Mouse (Mus musculus): Measurements from ENCODE around the gene Jade1.

The Jade1 gene

GRCm38 (mm10) chr3:41555491-41556381 lies at the start of gene Jade1:
Gene Jade1, plus strand, starts transcription at chr3:41555731.
- no peak for DNase-seq (ENCODE audit: low spot score in 2 of 2)

DNA sequence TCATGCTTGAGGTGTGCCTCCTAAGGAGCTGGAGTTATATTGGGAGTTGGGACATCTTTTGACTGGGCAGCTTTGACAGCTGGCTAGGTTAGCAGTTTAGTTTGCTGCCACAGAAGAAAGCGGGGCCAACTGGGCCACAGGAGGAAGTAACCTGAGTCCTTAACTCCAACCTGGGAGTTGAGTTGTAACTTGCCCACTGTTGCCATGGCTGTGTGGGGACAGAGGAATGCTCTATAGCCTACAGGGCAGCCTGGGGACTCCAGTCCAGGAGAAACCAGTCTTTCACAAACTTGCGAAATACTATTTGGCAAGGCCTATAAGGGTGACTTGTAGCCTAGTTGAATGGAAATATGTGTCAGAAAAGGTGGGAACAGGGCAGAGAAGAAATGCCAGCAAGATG lies 46.1 kb upstream of the Jade1 start:
- no peak for DNase-seq (ENCODE audit: low spot score in 2 of 2)

- no peak for DNase-seq (ENCODE audit: low spot score in 2 of 2)
Observed at GRCm38 (mm10) chr3:41510191-41510590, 45.3 kb upstream of the Jade1 start.

GRCm38 (mm10) chr3:41510750-41511149 lies 44.8 kb upstream of the Jade1 start:
- no peak for DNase-seq (ENCODE audit: low spot score in 2 of 2)

DNA sequence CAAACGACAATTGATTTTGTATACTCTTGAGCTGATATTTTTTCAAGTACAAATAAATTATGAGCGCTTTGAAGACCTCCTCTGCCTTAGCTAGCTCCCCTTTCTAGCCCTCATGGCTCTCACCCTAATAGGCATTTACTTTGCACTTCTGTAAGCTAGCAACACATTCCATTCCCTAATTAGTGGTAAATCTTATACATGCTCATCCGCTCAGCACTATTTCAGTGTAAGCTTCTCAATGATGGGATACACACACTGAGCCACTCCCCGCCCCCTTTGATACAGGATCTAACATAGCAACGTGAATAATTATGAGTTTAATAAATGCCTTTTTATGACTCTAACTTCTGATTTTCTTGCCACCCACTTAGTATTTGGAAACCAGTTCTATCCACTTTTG lies 41.5 kb upstream of the Jade1 start:
- DNase-seq (ENCODE audit: low spot score in 2 of 2) = no peak

- DNase-seq (ENCODE audit: low spot score in 2 of 2) = no peak
Observed at GRCm38 (mm10) chr3:41514683-41515305, 40.7 kb upstream of the Jade1 start.

DNA sequence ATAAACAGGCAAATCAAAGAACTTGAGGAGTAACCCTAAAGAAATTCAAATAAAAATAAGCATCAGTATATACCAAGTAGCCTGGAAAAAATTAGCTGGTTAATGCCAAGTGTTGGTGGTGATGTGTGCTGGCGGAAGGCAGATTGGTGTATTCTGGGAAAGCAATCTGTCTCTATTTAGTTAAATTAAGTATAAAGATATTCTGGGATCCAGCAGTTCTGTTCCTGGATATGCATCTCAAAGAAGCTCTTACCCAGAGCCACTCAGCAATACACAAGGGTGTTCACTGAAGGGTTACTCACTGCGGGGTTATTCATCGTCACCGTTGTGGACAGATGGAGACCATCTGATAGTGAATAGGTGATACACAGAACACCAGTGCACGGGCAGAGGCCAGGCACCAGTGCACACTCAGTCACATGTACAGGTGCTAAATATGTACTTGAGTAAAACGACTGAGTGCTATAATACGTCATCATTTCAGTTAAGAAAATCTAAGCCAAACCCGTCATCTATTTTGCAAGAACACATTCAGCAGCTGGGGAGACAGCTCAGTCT lies 38.5 kb upstream of the Jade1 start:
- DNase-seq (ENCODE audit: low spot score in 2 of 2) = no peak

DNA sequence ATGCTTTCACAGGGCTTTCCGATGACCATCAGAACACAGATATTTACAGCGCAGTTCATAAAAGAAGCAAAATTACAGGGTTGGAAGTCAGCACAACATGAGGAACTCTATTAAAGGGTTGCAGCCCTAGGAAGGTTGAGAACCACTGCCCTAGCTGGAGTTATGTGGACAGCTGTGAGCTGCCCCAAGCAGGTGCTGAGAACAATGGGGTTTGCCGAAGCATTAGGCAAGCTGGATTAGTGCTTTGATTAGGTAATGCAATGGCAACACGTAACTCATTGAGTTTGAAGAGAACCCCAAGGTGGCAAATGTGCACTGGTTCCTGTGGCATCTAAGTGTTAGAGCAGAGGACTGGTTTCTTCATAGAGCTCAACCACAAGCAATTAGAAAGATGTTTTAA lies 34.6 kb upstream of the Jade1 start:
- DNase-seq (ENCODE audit: low spot score in 2 of 2) = no peak

- DNase-seq (ENCODE audit: low spot score in 2 of 2) = no peak
Observed at GRCm38 (mm10) chr3:41521733-41522132, 33.8 kb upstream of the Jade1 start.

GRCm38 (mm10) chr3:41522226-41523005 lies 33.1 kb upstream of the Jade1 start:
- DNase-seq (ENCODE audit: low spot score in 2 of 2) = no peak

GRCm38 (mm10) chr3:41523006-41523375 lies 32.5 kb upstream of the Jade1 start:
- no peak for DNase-seq (ENCODE audit: low spot score in 2 of 2)

DNA sequence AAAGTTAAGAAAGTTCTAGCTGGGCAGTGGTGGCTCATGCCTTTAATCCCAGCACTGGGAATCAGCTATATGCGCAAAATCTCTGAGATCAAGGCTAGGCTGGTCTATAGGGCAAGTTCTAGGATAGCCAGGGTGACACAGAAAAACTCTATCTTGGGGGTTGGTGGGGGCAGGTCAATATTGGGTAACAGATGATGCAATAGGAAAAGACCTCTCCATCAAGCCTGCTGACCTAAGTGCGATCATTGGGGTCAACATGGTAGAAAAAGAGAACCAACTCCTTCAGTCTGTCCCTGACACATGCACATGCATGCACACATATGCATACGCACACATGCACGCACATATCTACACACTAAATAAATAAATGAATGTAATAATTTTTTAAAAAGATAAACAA lies 32.1 kb upstream of the Jade1 start:
- no peak for DNase-seq (ENCODE audit: low spot score in 2 of 2)

DNA sequence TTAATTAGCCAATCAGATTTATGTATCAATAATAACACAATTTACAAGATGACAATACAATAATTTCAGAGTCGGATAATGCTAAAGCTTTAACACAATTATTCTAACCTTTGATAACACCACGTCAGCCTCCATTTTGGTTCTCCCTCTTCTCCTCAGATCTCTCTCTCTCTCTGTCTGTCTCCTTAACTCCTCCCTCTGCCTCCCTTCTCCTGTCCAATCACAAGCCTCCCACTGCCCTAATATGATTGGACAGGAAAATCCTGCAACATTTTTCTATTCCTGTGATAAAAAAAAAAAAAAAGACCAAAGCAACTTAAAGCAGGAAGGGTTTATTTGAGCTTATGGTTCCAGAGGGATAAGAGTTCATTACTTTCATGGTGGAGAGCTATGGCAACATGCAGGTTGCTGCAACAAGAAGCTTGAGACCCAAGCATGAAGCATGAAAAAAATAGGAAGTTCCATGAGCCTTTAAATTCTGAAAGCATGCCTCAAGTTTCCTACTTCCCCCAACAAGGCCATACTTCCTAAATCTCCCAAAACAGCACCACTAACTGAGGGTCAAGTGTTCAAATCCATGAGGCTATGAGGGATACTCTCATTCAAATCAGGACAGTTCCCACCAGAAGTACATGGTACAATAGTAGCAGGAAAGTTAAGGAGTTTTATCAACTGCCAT lies 27.1 kb upstream of the Jade1 start:
- DNase-seq (ENCODE audit: low spot score in 2 of 2) = no peak

- DNase-seq (ENCODE audit: low spot score in 2 of 2) = no peak
Observed at GRCm38 (mm10) chr3:41530156-41530555, 25.4 kb upstream of the Jade1 start.

DNA sequence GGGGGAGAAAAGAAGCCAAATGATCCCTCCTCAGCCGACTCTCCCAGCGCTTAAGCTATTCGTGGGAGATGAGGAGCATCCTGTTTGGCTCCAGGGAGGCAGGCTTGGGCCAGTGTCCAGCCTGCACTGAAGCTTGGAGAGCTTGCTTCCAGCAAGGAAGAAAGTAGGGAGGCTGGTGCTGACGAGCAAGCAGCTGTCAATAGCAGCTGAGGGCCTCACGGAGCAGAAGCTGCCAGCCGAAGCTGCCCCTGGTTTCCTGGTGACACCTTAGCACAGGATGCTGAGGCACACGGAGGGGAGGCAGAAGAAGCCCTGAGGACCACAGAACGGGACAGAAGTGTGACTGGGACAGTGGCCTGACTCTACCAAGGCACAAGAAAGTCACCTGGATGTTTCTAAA lies 24.0 kb upstream of the Jade1 start:
- no peak for DNase-seq (ENCODE audit: low spot score in 2 of 2)

DNA sequence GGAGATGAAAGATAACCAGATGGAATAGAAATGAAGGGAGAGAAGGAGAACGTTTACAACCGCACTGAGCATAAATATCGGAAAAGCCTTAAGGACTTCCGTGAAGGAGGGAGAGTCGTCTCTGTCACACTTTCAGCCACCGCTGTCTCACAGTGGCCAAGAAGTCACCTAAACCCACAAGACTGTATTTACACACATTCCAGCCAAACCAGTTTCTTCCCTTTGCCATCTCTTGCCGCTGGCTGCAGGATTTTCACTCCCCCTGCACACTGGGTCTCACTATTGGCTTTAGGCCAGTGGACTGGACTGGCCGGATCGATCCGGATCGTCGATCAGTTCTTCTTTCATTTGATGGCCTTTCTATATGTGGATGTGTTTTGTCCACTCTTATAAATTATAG lies 23.4 kb upstream of the Jade1 start:
- no peak for DNase-seq (ENCODE audit: low spot score in 2 of 2)

DNA sequence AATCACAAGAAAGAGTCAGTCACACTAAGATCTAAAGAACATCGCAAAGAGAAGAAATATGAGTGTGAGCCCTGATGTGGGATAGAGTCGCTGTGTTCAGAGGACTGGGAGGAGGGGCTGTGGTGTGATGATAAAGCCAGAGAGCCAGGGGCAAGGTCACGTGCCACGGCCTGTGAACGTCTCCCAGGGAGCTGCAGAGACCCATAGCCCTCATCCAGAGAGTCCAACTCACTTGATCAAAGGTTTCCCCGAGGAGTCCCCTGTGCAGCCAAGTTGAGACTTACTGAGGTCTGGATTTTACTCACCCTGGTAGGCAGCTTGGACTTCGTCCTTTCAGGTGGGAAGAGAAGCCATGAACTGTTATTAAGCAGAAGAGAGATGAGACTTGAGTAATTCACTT lies 21.9 kb upstream of the Jade1 start:
- no peak for DNase-seq (ENCODE audit: low spot score in 2 of 2)

GRCm38 (mm10) chr3:41537957-41538356 lies 17.6 kb upstream of the Jade1 start:
- DNase-seq (ENCODE audit: low spot score in 2 of 2) = no peak

- no peak for DNase-seq (ENCODE audit: low spot score in 2 of 2)
Observed at GRCm38 (mm10) chr3:41541313-41541712, 14.2 kb upstream of the Jade1 start.

GRCm38 (mm10) chr3:41544451-41544850 lies 11.1 kb upstream of the Jade1 start:
- no peak for DNase-seq (ENCODE audit: low spot score in 2 of 2)

DNA sequence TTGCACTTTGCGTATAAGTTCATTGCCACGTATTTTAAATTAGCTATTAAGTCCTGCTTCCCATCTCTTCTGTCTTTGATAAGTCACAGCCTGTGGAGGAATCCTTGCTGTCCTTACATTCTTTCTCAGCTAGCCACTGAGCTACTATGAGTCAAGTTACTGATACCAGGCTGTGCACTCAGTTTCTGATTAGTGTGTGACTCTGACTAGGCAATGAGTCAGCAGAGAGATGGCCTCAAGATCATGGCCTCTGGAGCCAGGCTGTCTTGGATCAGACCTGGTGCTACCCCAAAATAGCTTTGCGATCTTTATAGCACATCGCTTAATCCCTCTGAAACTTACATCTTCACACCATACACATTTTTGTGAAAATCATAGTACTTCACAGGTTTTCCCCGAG lies 8.2 kb upstream of the Jade1 start:
- DNase-seq (ENCODE audit: low spot score in 2 of 2) = no peak

GRCm38 (mm10) chr3:41548238-41548637 lies 7.3 kb upstream of the Jade1 start:
- no peak for DNase-seq (ENCODE audit: low spot score in 2 of 2)

Measured in cerebellum, postnatal 4 days (tissue).